ENCODE assay signal across 9 mouse cellular contexts in genomic region chr6:122602992-122603322, GRCm38 (mm10). TPM values are rescaled to one million over a fixed set of nuclear protein-coding genes. Genes with fewer than 3 reads are reported as not detected.
DNase-seq lines count a peak whose midpoint lies in the region; ATAC-seq and TF ChIP-seq lines count a peak whose summit lies in the region.
"Had no signal": no experiment of that assay in that cellular context is flagged by ENCODE, and none has a peak within 500 bp of the region (broad histone marks: within the 10 kb centered on the region; RNA-seq: fewer than 3 reads in every experiment).

No protein-coding gene starts in this region.

- no peaks in the 10 kb centered on the region for H3K36me3 ChIP-seq in heart, embryonic 10.5 days
- peaks cover 9% of the 10 kb centered on the region for H3K36me3 ChIP-seq in ES-Bruce4 (ENCODE audit: control insufficient read depth, insufficient read depth, low read length, poor library complexity, severe bottlenecking)
- H3K36me3 ChIP-seq in hindbrain, embryonic 14.5 days (replicated peaks; ENCODE audit: control insufficient read depth, insufficient read depth): no peaks in the 10 kb centered on the region
- no peaks in the 10 kb centered on the region for H3K36me3 ChIP-seq in midbrain, embryonic 10.5 days

- 40% methylated on average over 1 of the region's 1 CpGs for WGBS in heart, embryonic 10.5 days
- 70% methylated on average over 1 of the region's 1 CpGs for WGBS in hindbrain, embryonic 14.5 days
- 79% methylated on average over 1 of the region's 1 CpGs for WGBS in midbrain, embryonic 10.5 days

- H3K4me1 ChIP-seq in heart, embryonic 10.5 days: no peaks in the 10 kb centered on the region
- H3K4me1 ChIP-seq in ES-Bruce4 (ENCODE audit: control insufficient read depth, insufficient read depth, low read length): no peaks in the 10 kb centered on the region
- no peaks in the 10 kb centered on the region for H3K4me1 ChIP-seq in hindbrain, embryonic 14.5 days (replicated peaks; ENCODE audit: control insufficient read depth, insufficient read depth, low read length)
- peaks cover 8% of the 10 kb centered on the region for H3K4me1 ChIP-seq in midbrain, embryonic 10.5 days

- H3K9ac ChIP-seq in ES-Bruce4 (ENCODE audit: low read depth, poor library complexity, severe bottlenecking): peak overlapping the region; percentile 89
- no peak overlapping the region for H3K9ac ChIP-seq in hindbrain, embryonic 14.5 days

- TF ChIP-seq CTCF in ES-Bruce4 (IDR thresholded peaks at IDR 0.05; ENCODE audit: low read depth, low read length): no peak

- ATAC-seq in hindbrain, embryonic 14.5 days (ENCODE audit: low FRiP score): no peak

- TF ChIP-seq POLR2A in ES-Bruce4 (IDR thresholded peaks at IDR 0.05; ENCODE audit: insufficient read depth, low read length): no peak

- peak overlapping the region; percentile 55 for H3K4me2 ChIP-seq in hindbrain, embryonic 14.5 days (replicated peaks)

- intact Hi-C loops in gastrocnemius, postnatal 36 days (cut with DNase I): no loop called here

- TF ChIP-seq EP300 in ES-Bruce4 (IDR thresholded peaks at IDR 0.05; ENCODE audit: insufficient read depth, low read depth, low read length): no peak

- no peak overlapping the region for H3K27ac ChIP-seq in heart, embryonic 10.5 days
- H3K27ac ChIP-seq in ES-Bruce4 (ENCODE audit: insufficient read depth, low read length): peak overlapping the region; percentile 83
- no peak overlapping the region for H3K27ac ChIP-seq in hindbrain, embryonic 14.5 days
- H3K27ac ChIP-seq in midbrain, embryonic 10.5 days (replicated peaks): peak overlapping the region; percentile 74; the same call in 1 of the 2 replicates

- no peaks in the 10 kb centered on the region for H3K27me3 ChIP-seq in heart, embryonic 10.5 days (ENCODE audit: insufficient read depth, poor library complexity, severe bottlenecking)
- no peaks in the 10 kb centered on the region for H3K27me3 ChIP-seq in ES-Bruce4 (ENCODE audit: control insufficient read depth, insufficient read depth, low read length, poor library complexity, severe bottlenecking)
- no peaks in the 10 kb centered on the region for H3K27me3 ChIP-seq in hindbrain, embryonic 14.5 days (ENCODE audit: control insufficient read depth, insufficient read depth, low read length)
- H3K27me3 ChIP-seq in midbrain, embryonic 10.5 days (ENCODE audit: low read depth, poor library complexity, severe bottlenecking): no peaks in the 10 kb centered on the region

- H3K4me3 ChIP-seq in heart, embryonic 10.5 days: peak overlapping the region; percentile 62
- H3K4me3 ChIP-seq in ES-Bruce4 (ENCODE audit: low read depth, low read length): no peak overlapping the region
- no peak overlapping the region for H3K4me3 ChIP-seq in hindbrain, embryonic 14.5 days (replicated peaks; ENCODE audit: low read length)
- H3K4me3 ChIP-seq in midbrain, embryonic 10.5 days: peak overlapping the region; percentile 55; the same call in 1 of the 2 replicates

- no peaks in the 10 kb centered on the region for H3K9me3 ChIP-seq in heart, embryonic 10.5 days
- no peaks in the 10 kb centered on the region for H3K9me3 ChIP-seq in ES-Bruce4 (replicated peaks; ENCODE audit: control insufficient read depth, insufficient read depth, low read length, poor library complexity, severe bottlenecking)
- no peaks in the 10 kb centered on the region for H3K9me3 ChIP-seq in hindbrain, embryonic 14.5 days (ENCODE audit: control insufficient read depth, low read length)
- H3K9me3 ChIP-seq in midbrain, embryonic 10.5 days (replicated peaks): no peaks in the 10 kb centered on the region

- no peak for DNase-seq in heart, embryonic 10.5 days (ENCODE audit: low spot score)
- DNase-seq in heart, adult 11 months: no peak
- no peak for DNase-seq in hindbrain, embryonic 14.5 days (ENCODE audit: low spot score)
- DNase-seq in midbrain, embryonic 10.5 days (ENCODE audit: low spot score): no peak
- DNase-seq in adrenal gland, postnatal 4 days (ENCODE audit: low spot score in 2 of 2): no peak
- DNase-seq in gastrocnemius, postnatal 36 days: no peak
- DNase-seq in adrenal gland, postnatal 36 days: no peak

RNA-seq across cellular contexts. Expression of gene Apobec1, which starts 0.7 kb away (rescaled TPM):
- 0.43 and 0.64 TPM in 2 replicates for polyA plus RNA-seq in heart, embryonic 10.5 days (2016; fragmentation: Nextera tagmentation; extraction: Ambion mirVana)
- polyA plus RNA-seq in ES-Bruce4 (2011; ENCODE audit: insufficient read depth, insufficient read length, low read depth, missing spikeins): 7.9 and 9.7 TPM in 2 replicates
- polyA plus RNA-seq in hindbrain, embryonic 14.5 days (2014; fragmentation: Nextera tagmentation; extraction: Ambion mirVana): 1.5 and 1.9 TPM in 2 replicates
- polyA plus RNA-seq in midbrain, embryonic 10.5 days (2016; fragmentation: Nextera tagmentation; extraction: Ambion mirVana): 1.6 and 1.7 TPM in 2 replicates
- 10 to 100 TPM; 10.1 to 13.1 TPM for total RNA-seq in adrenal gland, postnatal 4 days (2021)
- total RNA-seq in gastrocnemius, postnatal 36 days (2021): 1 to 10 TPM; 2.1 TPM
- 10 to 100 TPM in 1 of 2 experiments, 1 to 10 TPM in 1; 7.5 to 11.6 TPM for total RNA-seq in adrenal gland, postnatal 36 days (2021)

RNA-seq across cellular contexts. Expression of gene Gdf3, which starts 6.9 kb away (rescaled TPM):
- polyA plus RNA-seq in heart, embryonic 10.5 days (2016; fragmentation: Nextera tagmentation; extraction: Ambion mirVana): 0.06 and 1.1 TPM in 2 replicates
- 34.8 and 37.0 TPM in 2 replicates for polyA plus RNA-seq in ES-Bruce4 (2011; ENCODE audit: insufficient read depth, insufficient read length, low read depth, missing spikeins)
- polyA plus RNA-seq in hindbrain, embryonic 14.5 days (2014; fragmentation: Nextera tagmentation; extraction: Ambion mirVana): not detected in 2 replicates
- polyA plus RNA-seq in midbrain, embryonic 10.5 days (2016; fragmentation: Nextera tagmentation; extraction: Ambion mirVana): 0.06 and 0.09 TPM in 2 replicates
- not detected for total RNA-seq in adrenal gland, postnatal 4 days (2021)
- not detected for total RNA-seq in gastrocnemius, postnatal 36 days (2021)
- not detected for total RNA-seq in adrenal gland, postnatal 36 days (2021)
- total RNA-seq: heart, adult 18-20 months had no signal

RNA-seq across cellular contexts. Expression of gene Dppa3, which starts 23.3 kb away (rescaled TPM):
- polyA plus RNA-seq in heart, embryonic 10.5 days (2016; fragmentation: Nextera tagmentation; extraction: Ambion mirVana): not detected in 2 replicates
- 203 and 217 TPM in 2 replicates for polyA plus RNA-seq in ES-Bruce4 (2011; ENCODE audit: insufficient read depth, insufficient read length, low read depth, missing spikeins)
- polyA plus RNA-seq in hindbrain, embryonic 14.5 days (2014; fragmentation: Nextera tagmentation; extraction: Ambion mirVana): not detected in 2 replicates
- polyA plus RNA-seq in midbrain, embryonic 10.5 days (2016; fragmentation: Nextera tagmentation; extraction: Ambion mirVana): not detected in 2 replicates
- total RNA-seq in adrenal gland, postnatal 4 days (2021): not detected
- total RNA-seq in gastrocnemius, postnatal 36 days (2021): not detected
- not detected for total RNA-seq in adrenal gland, postnatal 36 days (2021)
- total RNA-seq: heart, adult 18-20 months had no signal

RNA-seq across cellular contexts. Expression of gene Aicda, which starts 49.4 kb away (rescaled TPM):
- polyA plus RNA-seq in heart, embryonic 10.5 days (2016; fragmentation: Nextera tagmentation; extraction: Ambion mirVana): not detected in 2 replicates
- 0.55 TPM in 1 of 2 replicates, not detected in the other for polyA plus RNA-seq in ES-Bruce4 (2011; ENCODE audit: insufficient read depth, insufficient read length, low read depth, missing spikeins)
- polyA plus RNA-seq in hindbrain, embryonic 14.5 days (2014; fragmentation: Nextera tagmentation; extraction: Ambion mirVana): 0.52 and 1.0 TPM in 2 replicates
- polyA plus RNA-seq in midbrain, embryonic 10.5 days (2016; fragmentation: Nextera tagmentation; extraction: Ambion mirVana): not detected in 2 replicates
- not detected for total RNA-seq in adrenal gland, postnatal 4 days (2021)
- not detected for total RNA-seq in gastrocnemius, postnatal 36 days (2021)
- not detected for total RNA-seq in adrenal gland, postnatal 36 days (2021)
- total RNA-seq: heart, adult 18-20 months had no signal

Comparison
In these comparisons a context has a peak if more than half of its experiments do, and no peak if none do; other contexts are left out.
1. H3K27ac ChIP-seq: peak in ES-Bruce4 (single experiment) and midbrain, embryonic 10.5 days (single experiment); none in heart, embryonic 10.5 days (single experiment) and hindbrain, embryonic 14.5 days (single experiment).
2. H3K4me3 ChIP-seq: peak in heart, embryonic 10.5 days (single experiment) and midbrain, embryonic 10.5 days (single experiment); none in ES-Bruce4 (single experiment) and hindbrain, embryonic 14.5 days (single experiment).
3. RNA of gene Gdf3, which starts 6.9 kb away (polyA plus RNA-seq): 34.8 to 37.0 TPM in ES-Bruce4; 0.06 to 1.1 TPM in heart, embryonic 10.5 days, 0.06 to 0.09 TPM in midbrain, embryonic 10.5 days and not detected in hindbrain, embryonic 14.5 days; every median in the first group is over 10 times any median in the second.
4. RNA of gene Dppa3, which starts 23.3 kb away (polyA plus RNA-seq): 203 to 217 TPM in ES-Bruce4; not detected in heart, embryonic 10.5 days, not detected in hindbrain, embryonic 14.5 days and not detected in midbrain, embryonic 10.5 days; every median in the first group is over 100 times any median in the second.